Mouse (Mus musculus) intestine, embryonic 15.5 days (tissue): ENCODE data around the gene Aldh6a1. TPM values are rescaled to one million over a fixed set of nuclear protein-coding genes. Genes with fewer than 3 reads are reported as not detected.

ENCODE experiments used
- ATAC-seq: fragments of 200-750 bp; cut with Nextera tagmentation; 2 replicates; pipeline ENCODE4 v1.8.0; 2017; ENCODE audit warnings: moderate TSS enrichment, moderate library complexity
- H3K27ac ChIP-seq: fragments of 300-500 bp; sonication (generic); 2 replicates; pipeline ENCODE4 v1.5.1; 2015; ENCODE audit warnings: mild to moderate bottlenecking, inconsistent platforms
- H3K27me3 ChIP-seq: fragments of 300-500 bp; sonication (generic); replicated peaks from 2 replicates; pipeline ENCODE4 v1.6.1; 2015; ENCODE audit warnings: inconsistent platforms
- H3K36me3 ChIP-seq: fragments of 300-500 bp; sonication (generic); 2 replicates; pipeline ENCODE4 v1.6.1; 2015; ENCODE audit warnings: inconsistent platforms
- H3K4me1 ChIP-seq: fragments of 300-500 bp; sonication (generic); replicated peaks from 2 replicates; pipeline ENCODE4 v1.6.1; 2015; ENCODE audit warnings: inconsistent platforms
- H3K4me2 ChIP-seq: fragments of 300-500 bp; sonication (generic); replicated peaks from 2 replicates; pipeline ENCODE4 v1.6.1; 2015; ENCODE audit warnings: mild to moderate bottlenecking, inconsistent platforms
- H3K4me3 ChIP-seq: fragments of 300-500 bp; sonication (generic); replicated peaks from 2 replicates; pipeline ENCODE4 v1.5.1; 2015; ENCODE audit warnings: inconsistent platforms
- H3K9ac ChIP-seq: fragments of 300-500 bp; sonication (generic); 2 replicates; pipeline ENCODE4 v1.6.1; 2015; ENCODE audit warnings: inconsistent platforms
- H3K9me3 ChIP-seq: fragments of 300-500 bp; sonication (generic); 2 replicates; pipeline ENCODE4 v1.6.1; 2016; ENCODE audit warnings: inconsistent platforms
- WGBS: fragments of 180-500 bp; shearing (Covaris S2); methylation state at CpG from one replicate; pipeline ENCODE4 v1.1.7; 2015; 5-methylcytosine and 5-hydroxymethylcytosine counted together
- polyA plus RNA-seq: library from polyadenylated mRNA; unstranded; fragments of >200 nt; fragmentation: Nextera tagmentation; extraction: Ambion mirVana; gene quantifications from 2 replicates; pipeline ENCODE4 v1.2.1, GENCODE M21; 2015

Gene Aldh6a1
- polyA plus RNA-seq, 1 experiment from 2014 or later, result 31.8 TPM

DNA sequence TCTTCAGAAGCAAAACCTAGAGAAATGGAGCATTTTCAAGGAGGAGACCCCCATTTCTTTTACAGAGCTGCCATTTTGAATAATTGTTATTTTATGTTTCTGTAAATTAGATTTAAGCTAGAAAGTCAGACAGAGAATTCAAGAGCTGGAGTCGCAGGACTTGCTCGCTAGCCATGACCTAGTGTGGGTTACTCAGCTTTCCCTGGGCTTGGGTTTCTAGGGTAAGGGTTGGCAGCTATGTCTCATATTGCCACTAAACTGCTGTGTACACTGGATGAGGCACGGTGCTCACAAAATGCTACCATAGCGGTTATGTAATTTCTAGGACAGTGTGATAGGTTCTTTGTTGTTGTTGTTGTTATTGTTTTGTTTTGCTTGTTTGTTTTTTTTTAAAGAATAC, 58.1 kb downstream of the Aldh6a1 start:
- no peaks in the 10 kb centered on the region for H3K27me3 ChIP-seq
- H3K4me2 ChIP-seq, result no peak overlapping the region
- no peaks in the 10 kb centered on the region for H3K9me3 ChIP-seq
- no peaks in the 10 kb centered on the region for H3K36me3 ChIP-seq
- no peak overlapping the region for H3K4me3 ChIP-seq
- no peak overlapping the region for H3K9ac ChIP-seq
- WGBS, result 93% methylated on average over 4 of the region's 4 CpGs
- no peak overlapping the region for H3K27ac ChIP-seq
- no peak for ATAC-seq
- no peaks in the 10 kb centered on the region for H3K4me1 ChIP-seq

GRCm38 (mm10) chr12:84390336-84390735, 60.5 kb downstream of the Aldh6a1 start:
- Histone ChIP-seq H3K27ac (no peak overlapping the region), H3K4me3 (no peak overlapping the region), H3K9me3 (no peaks in the 10 kb centered on the region), H3K9ac (no peak overlapping the region), H3K4me1 (no peaks in the 10 kb centered on the region), H3K4me2 (no peak overlapping the region), H3K27me3 (no peaks in the 10 kb centered on the region), H3K36me3 (no peaks in the 10 kb centered on the region)
- no peak for ATAC-seq
- 79% methylated on average over 6 of the region's 6 CpGs for WGBS

- no peaks in the 10 kb centered on the region for H3K27me3 ChIP-seq
- H3K9me3 ChIP-seq, result no peaks in the 10 kb centered on the region
- no peak overlapping the region for H3K9ac ChIP-seq
- no peak for ATAC-seq
- no peaks in the 10 kb centered on the region for H3K36me3 ChIP-seq
- no peaks in the 10 kb centered on the region for H3K4me1 ChIP-seq
- 69% methylated on average over 14 of the region's 14 CpGs for WGBS
- no peak overlapping the region for H3K4me2 ChIP-seq
- H3K27ac ChIP-seq, result no peak overlapping the region
- no peak overlapping the region for H3K4me3 ChIP-seq
Observed at GRCm38 (mm10) chr12:84388774-84389400, 61.9 kb downstream of the Aldh6a1 start.

DNA sequence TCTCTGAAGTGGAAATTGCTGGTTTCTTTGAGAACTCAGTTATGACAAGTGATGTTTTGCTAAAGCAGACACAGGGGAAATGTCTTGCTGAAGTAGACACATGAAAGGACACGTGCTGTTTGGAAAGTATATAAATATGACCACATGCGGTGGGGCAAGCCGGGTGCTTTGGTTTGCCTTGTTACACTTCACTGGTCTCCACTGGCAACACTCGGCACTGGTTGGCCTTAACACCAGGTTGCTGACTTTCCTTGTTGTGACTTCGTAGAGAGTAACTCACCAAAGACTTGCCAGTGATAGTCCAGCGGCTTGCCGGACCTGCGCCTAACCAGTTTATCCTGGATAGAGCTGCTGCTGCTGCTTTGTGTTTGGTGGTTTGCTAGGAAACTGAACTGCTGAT, 62.7 kb downstream of the Aldh6a1 start:
- H3K36me3 ChIP-seq, result no peaks in the 10 kb centered on the region
- no peak overlapping the region for H3K4me2 ChIP-seq
- no peak overlapping the region for H3K4me3 ChIP-seq
- no peak for ATAC-seq
- H3K4me1 ChIP-seq, result no peaks in the 10 kb centered on the region
- H3K9ac ChIP-seq, result no peak overlapping the region
- no peak overlapping the region for H3K27ac ChIP-seq
- no peaks in the 10 kb centered on the region for H3K9me3 ChIP-seq
- H3K27me3 ChIP-seq, result no peaks in the 10 kb centered on the region
- 89% methylated on average over 8 of the region's 8 CpGs for WGBS

GRCm38 (mm10) chr12:84385408-84385807, 65.4 kb downstream of the Aldh6a1 start:
- H3K27ac ChIP-seq, result no peak overlapping the region
- 91% methylated on average over 4 of the region's 4 CpGs for WGBS
- no peak overlapping the region for H3K4me3 ChIP-seq

DNA sequence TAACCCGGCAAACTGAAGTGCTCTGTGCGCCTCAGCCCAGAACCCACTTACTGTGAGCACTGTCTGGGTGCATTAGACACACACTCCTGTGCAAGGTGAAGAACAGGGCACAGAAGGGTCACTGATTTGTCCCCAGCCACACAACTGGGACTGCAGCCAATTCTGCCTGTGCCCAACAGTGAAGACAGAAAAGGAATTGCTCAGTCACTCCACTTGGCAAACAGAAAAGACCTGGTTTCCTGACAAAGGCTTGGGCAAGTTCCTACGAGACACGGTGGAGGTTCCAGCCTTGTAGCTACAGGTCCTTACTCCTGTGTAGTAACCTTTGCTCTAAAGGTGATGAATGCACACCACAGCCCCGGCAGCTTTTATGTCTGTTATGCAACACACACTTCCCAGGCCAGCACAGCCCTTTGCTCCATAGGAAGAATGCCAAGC, 66.1 kb downstream of the Aldh6a1 start:
- H3K4me2 ChIP-seq, result no peak overlapping the region
- no peak overlapping the region for H3K9ac ChIP-seq
- H3K27ac ChIP-seq, result no peak overlapping the region
- H3K4me3 ChIP-seq, result no peak overlapping the region
- no peaks in the 10 kb centered on the region for H3K27me3 ChIP-seq
- no peaks in the 10 kb centered on the region for H3K9me3 ChIP-seq
- WGBS, result 62% methylated on average over 5 of the region's 5 CpGs
- H3K36me3 ChIP-seq, result no peaks in the 10 kb centered on the region
- peak; percentile 86 for ATAC-seq
- H3K4me1 ChIP-seq, result no peaks in the 10 kb centered on the region

More at GRCm38 (mm10) chr12:84385408-84385807, 65.4 kb downstream of the Aldh6a1 start:
- no peaks in the 10 kb centered on the region for H3K36me3 ChIP-seq
- no peaks in the 10 kb centered on the region for H3K9me3 ChIP-seq
- no peaks in the 10 kb centered on the region for H3K27me3 ChIP-seq
- no peak overlapping the region for H3K9ac ChIP-seq
- ATAC-seq, result no peak
- H3K4me2 ChIP-seq, result no peak overlapping the region
- no peaks in the 10 kb centered on the region for H3K4me1 ChIP-seq

DNA sequence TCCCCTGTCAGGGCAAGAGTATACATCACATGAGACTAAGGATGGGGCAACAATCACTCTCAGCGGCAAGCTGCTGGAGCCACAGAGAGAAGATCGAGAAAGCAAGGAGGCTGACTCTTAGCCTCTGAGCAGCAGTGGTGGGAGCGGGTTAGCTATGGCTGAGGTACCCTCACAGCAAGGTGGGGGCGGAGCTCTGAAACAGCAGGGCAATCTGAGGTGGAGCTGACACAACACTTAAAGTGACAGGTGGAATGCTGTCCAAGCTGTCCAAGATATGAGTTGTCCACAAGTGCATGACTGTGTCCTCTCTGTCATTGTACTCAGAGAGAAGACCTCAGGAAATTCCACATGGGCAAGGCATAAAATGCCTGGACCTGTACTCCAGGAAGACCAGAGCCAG, 68.4 kb downstream of the Aldh6a1 start:
- Histone ChIP-seq H3K9me3 (no peaks in the 10 kb centered on the region), H3K4me1 (no peaks in the 10 kb centered on the region), H3K36me3 (no peaks in the 10 kb centered on the region), H3K27ac (no peak overlapping the region), H3K4me3 (no peak overlapping the region), H3K9ac (no peak overlapping the region), H3K4me2 (no peak overlapping the region), H3K27me3 (no peaks in the 10 kb centered on the region)
- no peak for ATAC-seq
- 91% methylated on average over 4 of the region's 4 CpGs for WGBS

Other genes starting within 250 kb of the Aldh6a1 start
- gene Elmsan1, start 232.1 kb downstream of the Aldh6a1 start, polyA plus RNA-seq, result 7.2 and 7.7 TPM in 2 replicates
- 41.7 and 45.2 TPM in 2 replicates for gene Ptgr2, start 165.8 kb downstream of the Aldh6a1 start, polyA plus RNA-seq
- 54.7 and 61.6 TPM in 2 replicates for gene Zfp410, start 134.2 kb downstream of the Aldh6a1 start, polyA plus RNA-seq
- gene Coq6, start 89.3 kb downstream of the Aldh6a1 start, polyA plus RNA-seq, result 47.5 and 53.8 TPM in 2 replicates
- gene Fam161b, start 89.2 kb downstream of the Aldh6a1 start, polyA plus RNA-seq, result 2.4 and 2.6 TPM in 2 replicates
- gene Entpd5, start 42.0 kb downstream of the Aldh6a1 start, polyA plus RNA-seq, result 37.1 and 39.5 TPM in 2 replicates
- gene Bbof1, start 41.9 kb downstream of the Aldh6a1 start, polyA plus RNA-seq, result 0.52 and 0.80 TPM in 2 replicates
- gene Rnf113a2, start 33.8 kb downstream of the Aldh6a1 start, polyA plus RNA-seq, result 21.6 and 23.6 TPM in 2 replicates
- 15.2 and 16.9 TPM in 2 replicates for gene Lin52, start 418 bp upstream of the Aldh6a1 start, polyA plus RNA-seq
- gene Vsx2, start 118.8 kb upstream of the Aldh6a1 start, polyA plus RNA-seq, result not detected in 2 replicates
- 16.5 and 20.8 TPM in 2 replicates for gene Abcd4, start 166.4 kb upstream of the Aldh6a1 start, polyA plus RNA-seq
- gene Vrtn, start 190.0 kb upstream of the Aldh6a1 start, polyA plus RNA-seq, result not detected in 2 replicates
- 0.10 and 0.15 TPM in 2 replicates for gene Syndig1l, start 247.8 kb upstream of the Aldh6a1 start, polyA plus RNA-seq